Mouse (Mus musculus): Measurements from ENCODE around the gene Cnpy1.

Gene Cnpy1

GRCm38 (mm10) chr5:28238876-28239275 is 6.7 kb downstream of the Cnpy1 start:
- no peak for DNase-seq

- DNase-seq = no peak
These were observed 7.5 kb downstream of the Cnpy1 start for GRCm38 (mm10) chr5:28238152-28238551.

- no peak for DNase-seq
These were observed 7.9 kb downstream of the Cnpy1 start for GRCm38 (mm10) chr5:28237715-28238114.

- DNase-seq = no peak
These were observed 8.6 kb downstream of the Cnpy1 start for GRCm38 (mm10) chr5:28237055-28237454.

GRCm38 (mm10) chr5:28236098-28236497 is 9.5 kb downstream of the Cnpy1 start:
- no peak for DNase-seq

GRCm38 (mm10) chr5:28232101-28232500 is 13.5 kb downstream of the Cnpy1 start:
- no peak for DNase-seq

- no peak for DNase-seq
These were observed 26.0 kb downstream of the Cnpy1 start for GRCm38 (mm10) chr5:28219596-28219995.

GRCm38 (mm10) chr5:28213441-28213840 is 32.2 kb downstream of the Cnpy1 start:
- no peak for DNase-seq

- no peak for DNase-seq
These were observed 33.8 kb downstream of the Cnpy1 start for GRCm38 (mm10) chr5:28211651-28212310.

- DNase-seq = no peak
These were observed 34.7 kb downstream of the Cnpy1 start for GRCm38 (mm10) chr5:28210591-28211550.

- no peak for DNase-seq
These were observed 35.8 kb downstream of the Cnpy1 start for GRCm38 (mm10) chr5:28209549-28210431.

GRCm38 (mm10) chr5:28208726-28209520 is 36.7 kb downstream of the Cnpy1 start:
- DNase-seq = no peak

- no peak for DNase-seq
These were observed 38.6 kb downstream of the Cnpy1 start for GRCm38 (mm10) chr5:28207043-28207442.

GRCm38 (mm10) chr5:28206448-28206847 is 39.2 kb downstream of the Cnpy1 start:
- DNase-seq = no peak

GRCm38 (mm10) chr5:28204678-28205077 is 40.9 kb downstream of the Cnpy1 start:
- DNase-seq = no peak

- DNase-seq = no peak
These were observed 42.5 kb downstream of the Cnpy1 start for GRCm38 (mm10) chr5:28203086-28203485.

GRCm38 (mm10) chr5:28199089-28199873 is 46.3 kb downstream of the Cnpy1 start:
- no peak for DNase-seq

GRCm38 (mm10) chr5:28195473-28195872 is 50.1 kb downstream of the Cnpy1 start:
- no peak for DNase-seq

GRCm38 (mm10) chr5:28192099-28192454 is 53.5 kb downstream of the Cnpy1 start:
- DNase-seq = no peak

GRCm38 (mm10) chr5:28191201-28192098 is 54.2 kb downstream of the Cnpy1 start:
- no peak for DNase-seq
